Mouse (Mus musculus): ENCODE data around the gene G430095P16Rik. TPM values are rescaled to one million over a fixed set of nuclear protein-coding genes. Genes with fewer than 3 reads are reported as not detected.

G430095P16Rik gene
- polyA plus RNA-seq, 1 experiment from 2014 or later = 1.4 TPM

DNA sequence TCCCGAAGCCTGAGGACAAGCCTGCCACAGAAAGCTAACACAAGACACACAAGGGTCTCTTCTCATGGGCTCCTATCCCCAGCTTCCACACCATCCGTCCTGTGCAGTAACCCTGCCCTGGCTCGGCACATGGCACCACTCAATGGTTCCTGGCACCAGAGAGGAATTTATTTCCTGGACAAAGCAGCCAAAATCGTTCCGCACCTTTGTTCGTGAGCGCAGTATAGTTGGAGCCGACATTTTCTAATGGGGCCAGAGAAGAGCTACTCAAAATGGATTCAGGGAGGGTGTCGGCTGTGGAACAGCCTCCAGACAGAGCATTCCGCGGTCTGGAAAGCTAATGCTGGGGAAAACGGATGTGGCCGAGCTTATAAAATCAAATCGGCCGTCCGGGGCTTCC is 26.7 kb downstream of the G430095P16Rik start:
- peak overlapping the region; percentile 66 for H3K27ac ChIP-seq (replicated peaks)
- ATAC-seq (ENCODE audit: low FRiP score) = no peak
- H3K36me3 ChIP-seq = no peaks in the 10 kb centered on the region
- no peak overlapping the region for H3K4me3 ChIP-seq (replicated peaks)
- peaks cover 76% of the 10 kb centered on the region for H3K27me3 ChIP-seq (replicated peaks)
- no peak overlapping the region for H3K4me2 ChIP-seq
- no peaks in the 10 kb centered on the region for H3K9me3 ChIP-seq (replicated peaks)
- peaks cover 60% of the 10 kb centered on the region for H3K4me1 ChIP-seq
- H3K9ac ChIP-seq (replicated peaks) = no peak overlapping the region
- 58% methylated on average over 16 of the region's 16 CpGs for WGBS

DNA sequence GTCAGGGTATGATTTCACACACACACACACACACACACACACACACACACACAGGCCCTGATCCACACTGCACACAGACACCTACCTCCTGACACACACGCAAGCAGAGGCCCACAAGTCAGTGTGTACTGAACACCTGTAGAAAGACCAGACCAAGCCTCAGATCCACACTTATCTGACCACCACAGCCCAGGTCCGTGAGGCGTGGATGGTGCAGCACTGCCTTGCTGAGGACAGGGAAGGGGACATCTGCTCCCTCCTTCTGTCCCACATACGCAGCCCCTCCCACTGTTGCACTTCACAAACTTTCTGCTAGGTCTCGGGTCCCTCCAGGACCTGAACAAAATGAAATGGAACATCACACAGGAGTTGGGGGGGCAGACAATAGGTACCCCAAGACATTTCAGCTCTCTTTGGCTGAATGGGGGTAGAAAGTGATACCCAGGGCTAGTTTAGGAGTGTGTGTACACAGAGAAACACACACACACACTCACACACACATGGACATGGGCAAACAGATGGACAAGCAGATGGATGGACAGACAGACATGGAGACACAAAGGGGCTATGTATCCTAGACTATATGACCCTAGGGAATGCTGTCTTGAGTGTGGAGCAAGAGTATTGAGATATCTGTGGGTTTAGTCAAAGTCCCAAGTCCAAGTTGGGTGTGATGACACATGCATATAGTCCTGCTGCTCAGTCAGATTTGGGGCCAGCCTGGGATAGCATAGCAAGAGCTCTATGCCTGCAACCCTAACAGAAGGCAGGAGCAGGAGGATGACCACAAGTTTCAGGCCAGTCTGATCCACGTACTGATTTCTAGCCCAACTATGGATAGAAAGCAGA is 30.2 kb downstream of the G430095P16Rik start:
- H3K36me3 ChIP-seq = no peaks in the 10 kb centered on the region

DNA sequence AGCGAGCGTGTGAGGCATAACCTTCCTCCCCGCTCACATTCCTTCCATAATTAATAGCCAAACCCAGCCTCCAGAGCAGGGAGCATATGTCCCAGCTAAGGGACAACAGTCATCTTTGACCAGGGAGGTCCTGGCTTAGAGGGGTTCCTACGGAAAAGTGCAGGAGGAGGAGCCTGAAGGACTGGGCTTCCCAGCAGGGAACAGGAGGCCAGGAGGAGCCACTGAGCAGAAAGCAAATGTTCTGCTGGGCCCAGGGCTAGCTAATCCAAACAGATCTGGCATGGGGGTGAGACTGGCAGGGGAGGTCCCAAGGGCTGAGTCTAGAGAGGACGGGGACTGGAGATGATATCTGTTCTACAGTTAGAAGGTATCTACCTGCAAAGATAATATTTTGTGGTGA is 34.7 kb downstream of the G430095P16Rik start:
- Histone ChIP-seq H3K4me3 (replicated peaks) (no peak overlapping the region), H3K4me1 (peaks cover 35% of the 10 kb centered on the region), H3K9ac (replicated peaks) (0 out of 2 replicates have a peak overlapping the region, but pooled peaks have one; percentile 1), H3K9me3 (replicated peaks) (no peaks in the 10 kb centered on the region), H3K4me2 (no peak overlapping the region), H3K36me3 (no peaks in the 10 kb centered on the region), H3K27me3 (replicated peaks) (peaks cover 32% of the 10 kb centered on the region), H3K27ac (replicated peaks) (no peak overlapping the region)
- ATAC-seq (ENCODE audit: low FRiP score) = no peak
- WGBS = 43% methylated on average over 5 of the region's 5 CpGs

More for the DNA sequence above, 30.2 kb downstream of the G430095P16Rik start:
- Histone ChIP-seq H3K4me3 (replicated peaks) (no peak overlapping the region), H3K4me1 (peaks cover 42% of the 10 kb centered on the region), H3K27ac (replicated peaks) (no peak overlapping the region), H3K4me2 (no peak overlapping the region), H3K9ac (replicated peaks) (no peak overlapping the region), H3K27me3 (replicated peaks) (peaks cover 59% of the 10 kb centered on the region), H3K9me3 (replicated peaks) (no peaks in the 10 kb centered on the region)
- no peak for ATAC-seq (ENCODE audit: low FRiP score)
- WGBS = 77% methylated on average over 6 of the region's 6 CpGs

DNA sequence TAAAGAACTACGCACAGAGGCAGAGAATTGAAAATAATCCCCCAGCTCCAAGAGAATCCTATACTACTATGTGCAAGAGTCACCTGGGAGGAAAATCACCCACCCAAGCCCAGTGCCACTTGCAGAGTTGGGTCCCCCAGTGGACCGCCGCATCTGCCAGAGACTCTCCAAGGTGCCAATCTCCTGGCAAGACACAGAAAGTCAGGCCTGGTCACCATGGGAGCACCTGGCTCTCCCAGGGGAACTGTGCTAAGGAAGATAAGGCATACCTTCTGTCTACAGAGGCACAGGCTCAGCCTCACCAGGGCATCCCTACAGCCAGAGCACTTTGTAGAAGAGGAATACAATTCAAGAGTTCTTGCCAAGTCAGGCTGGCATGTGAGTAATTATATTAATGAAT is 35.5 kb downstream of the G430095P16Rik start:
- Histone ChIP-seq H3K9me3 (replicated peaks) (no peaks in the 10 kb centered on the region), H3K36me3 (no peaks in the 10 kb centered on the region), H3K27me3 (replicated peaks) (peaks cover 29% of the 10 kb centered on the region), H3K9ac (replicated peaks) (0 out of 2 replicates have a peak overlapping the region, but pooled peaks have one; percentile 20), H3K4me2 (no peak overlapping the region), H3K4me1 (peaks cover 32% of the 10 kb centered on the region), H3K4me3 (replicated peaks) (no peak overlapping the region), H3K27ac (replicated peaks) (no peak overlapping the region)
- no peak for ATAC-seq (ENCODE audit: low FRiP score)
- 97% methylated on average over 3 of the region's 3 CpGs for WGBS

DNA sequence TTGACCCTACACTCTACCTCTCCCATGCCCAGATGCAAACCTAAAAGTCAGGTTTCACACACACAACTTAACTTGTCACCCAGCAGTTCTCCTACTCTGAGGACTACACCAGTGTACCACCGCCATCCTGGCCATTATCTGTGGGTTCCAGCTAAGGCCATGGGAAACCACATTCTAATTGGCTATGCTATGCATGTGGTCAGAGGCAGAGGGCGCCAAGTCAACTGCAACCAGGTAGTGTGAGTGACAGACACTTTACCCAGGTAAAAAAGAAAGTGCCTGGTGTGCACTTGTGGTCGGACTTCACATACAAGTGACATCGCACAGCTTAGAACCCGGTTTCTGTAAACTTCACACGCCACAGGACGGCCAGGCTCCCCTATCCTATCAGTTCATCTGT is 36.3 kb downstream of the G430095P16Rik start:
- ATAC-seq (ENCODE audit: low FRiP score) = no peak
- H3K27me3 ChIP-seq (replicated peaks) = peaks cover 25% of the 10 kb centered on the region
- WGBS = 63% methylated on average over 7 of the region's 7 CpGs

DNA sequence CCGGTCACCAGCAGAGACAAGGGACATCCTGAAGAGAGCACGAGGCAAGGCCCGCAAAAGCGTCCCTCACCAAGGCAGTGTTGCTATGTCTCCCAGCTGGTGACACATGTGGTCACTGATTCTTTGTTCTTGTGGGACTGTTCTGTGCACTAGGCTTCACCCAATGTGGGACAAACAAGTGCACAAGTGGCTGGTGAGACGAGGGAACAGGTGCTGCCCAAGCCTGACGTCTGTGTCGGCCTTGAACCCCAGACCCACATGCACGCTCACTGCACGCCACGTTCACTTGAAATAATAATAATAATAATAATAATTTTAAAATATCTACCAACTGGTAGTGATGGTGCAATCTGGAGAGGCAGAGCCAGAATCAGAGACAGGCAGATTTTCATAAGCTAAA is 36.9 kb downstream of the G430095P16Rik start:
- WGBS = 92% methylated on average over 10 of the region's 10 CpGs
- H3K9ac ChIP-seq (replicated peaks) = no peak overlapping the region
- H3K4me2 ChIP-seq = no peak overlapping the region
- no peaks in the 10 kb centered on the region for H3K36me3 ChIP-seq
- H3K4me3 ChIP-seq (replicated peaks) = no peak overlapping the region
- H3K27ac ChIP-seq (replicated peaks) = no peak overlapping the region
- H3K4me1 ChIP-seq = peaks cover 42% of the 10 kb centered on the region
- H3K27me3 ChIP-seq (replicated peaks) = peaks cover 27% of the 10 kb centered on the region
- H3K9me3 ChIP-seq (replicated peaks) = no peaks in the 10 kb centered on the region
- no peak for ATAC-seq (ENCODE audit: low FRiP score)

More for the DNA sequence above, 36.3 kb downstream of the G430095P16Rik start:
- Histone ChIP-seq H3K9ac (replicated peaks) (no peak overlapping the region), H3K4me3 (replicated peaks) (no peak overlapping the region), H3K4me1 (peaks cover 36% of the 10 kb centered on the region), H3K27ac (replicated peaks) (no peak overlapping the region), H3K4me2 (no peak overlapping the region), H3K36me3 (no peaks in the 10 kb centered on the region), H3K9me3 (replicated peaks) (no peaks in the 10 kb centered on the region)

DNA sequence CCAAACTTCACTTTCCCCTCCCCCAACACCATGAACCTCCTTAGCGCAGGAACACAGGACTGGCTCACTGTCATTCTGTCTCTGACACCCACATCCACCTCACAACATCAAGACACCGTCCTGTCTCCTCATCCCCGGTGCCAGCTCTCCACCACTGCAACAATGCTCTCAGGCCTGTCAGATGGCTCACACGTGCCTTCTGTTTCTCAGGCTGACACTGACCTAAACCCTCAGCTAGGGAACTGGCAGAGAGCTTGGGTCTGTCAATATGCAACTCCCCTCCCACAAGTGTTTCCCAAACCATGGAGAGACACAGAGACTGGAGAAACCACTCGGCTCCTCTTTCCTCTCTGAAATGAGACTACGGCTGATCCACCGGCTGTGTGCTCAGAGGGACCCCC is 37.6 kb downstream of the G430095P16Rik start:
- Histone ChIP-seq H3K36me3 (no peaks in the 10 kb centered on the region), H3K9me3 (replicated peaks) (no peaks in the 10 kb centered on the region), H3K27ac (replicated peaks) (no peak overlapping the region), H3K9ac (replicated peaks) (no peak overlapping the region), H3K4me2 (no peak overlapping the region), H3K4me3 (replicated peaks) (no peak overlapping the region), H3K27me3 (replicated peaks) (peaks cover 33% of the 10 kb centered on the region), H3K4me1 (peaks cover 48% of the 10 kb centered on the region)
- ATAC-seq (ENCODE audit: low FRiP score) = no peak
- WGBS = 44% methylated on average over 7 of the region's 7 CpGs

DNA sequence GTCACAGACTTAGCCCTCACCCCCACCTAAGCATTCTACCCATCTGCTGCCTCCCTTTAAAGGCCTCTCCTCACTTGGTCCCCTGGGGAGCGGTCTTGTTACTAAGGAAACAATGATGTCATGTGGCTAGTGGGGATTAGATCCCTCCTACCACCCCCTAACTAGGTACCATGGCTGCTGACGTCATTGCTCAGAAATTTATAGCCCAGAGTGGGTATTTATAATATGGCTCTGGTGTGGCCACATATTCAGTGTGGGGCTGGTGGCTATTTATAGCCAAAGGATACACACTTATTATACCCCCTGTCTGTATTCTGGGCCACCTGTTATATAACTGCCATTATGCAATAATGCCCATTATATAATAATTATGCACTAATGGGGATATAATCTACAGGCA is 38.1 kb downstream of the G430095P16Rik start:
- ATAC-seq (ENCODE audit: low FRiP score) = no peak
- peaks cover 38% of the 10 kb centered on the region for H3K27me3 ChIP-seq (replicated peaks)
- 38% methylated on average over 2 of the region's 2 CpGs for WGBS

DNA sequence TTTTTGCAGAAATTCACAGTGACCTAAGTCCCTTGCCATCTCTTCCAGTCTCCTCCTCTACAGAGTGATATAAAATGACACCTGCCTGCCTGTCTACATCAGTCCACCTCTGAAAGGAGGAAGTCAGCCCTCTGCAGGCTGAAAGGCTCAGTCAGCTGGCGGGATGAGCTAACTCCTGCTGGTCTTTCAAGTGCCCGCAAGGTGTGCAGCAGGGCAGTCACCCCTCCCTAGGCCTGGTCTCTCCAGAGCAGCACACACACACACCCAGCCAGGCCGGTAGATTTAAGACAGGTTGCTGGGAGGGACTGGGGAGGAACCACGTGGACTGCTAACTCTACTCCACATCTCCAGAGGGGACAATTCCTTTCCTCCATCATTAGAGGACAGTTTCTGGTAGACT is 41.3 kb downstream of the G430095P16Rik start:
- no peak overlapping the region for H3K9ac ChIP-seq (replicated peaks)
- peaks cover 50% of the 10 kb centered on the region for H3K27me3 ChIP-seq (replicated peaks)
- H3K4me1 ChIP-seq = peaks cover 53% of the 10 kb centered on the region
- H3K27ac ChIP-seq (replicated peaks) = no peak overlapping the region
- H3K4me3 ChIP-seq (replicated peaks) = no peak overlapping the region
- no peaks in the 10 kb centered on the region for H3K36me3 ChIP-seq
- H3K9me3 ChIP-seq (replicated peaks) = no peaks in the 10 kb centered on the region
- 66% methylated on average over 4 of the region's 4 CpGs for WGBS
- ATAC-seq (ENCODE audit: low FRiP score) = no peak
- peak overlapping the region; percentile 42 for H3K4me2 ChIP-seq

More for the DNA sequence above, 38.1 kb downstream of the G430095P16Rik start:
- Histone ChIP-seq H3K9ac (replicated peaks) (no peak overlapping the region), H3K36me3 (no peaks in the 10 kb centered on the region), H3K4me2 (no peak overlapping the region), H3K27ac (replicated peaks) (no peak overlapping the region), H3K4me1 (peaks cover 53% of the 10 kb centered on the region), H3K9me3 (replicated peaks) (no peaks in the 10 kb centered on the region), H3K4me3 (replicated peaks) (no peak overlapping the region)

DNA sequence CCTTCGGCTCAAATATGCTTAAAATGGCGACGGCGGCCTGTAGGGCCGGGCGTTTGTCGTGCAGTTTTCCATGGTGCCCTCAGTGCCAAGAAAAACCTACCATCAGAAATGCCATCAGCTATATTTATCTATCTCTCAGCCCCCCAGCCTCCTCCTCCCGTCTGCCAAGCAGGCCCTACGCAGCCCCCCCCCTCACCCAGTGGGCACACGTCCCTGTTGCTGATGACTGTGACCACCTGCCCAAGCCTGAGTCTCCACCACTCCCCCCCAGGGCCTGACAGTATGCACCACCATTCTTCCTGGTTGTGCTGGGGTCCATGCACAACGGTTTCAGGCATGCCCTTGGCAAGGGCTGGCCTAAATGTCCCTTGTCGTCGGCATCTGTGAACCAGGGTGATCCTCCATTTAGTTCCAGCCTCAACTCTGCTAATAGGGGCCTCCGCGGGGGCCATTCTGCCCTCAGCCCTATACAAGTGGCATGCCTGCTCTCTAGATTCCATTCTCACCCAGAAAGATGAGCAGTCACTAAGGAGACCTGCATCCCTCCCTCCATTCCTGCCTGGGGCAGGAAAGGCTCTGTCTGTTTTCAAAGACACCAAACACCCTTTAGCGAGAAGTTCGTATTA is 42.2 kb downstream of the G430095P16Rik start:
- H3K9ac ChIP-seq (replicated peaks) = 0 out of 2 replicates have a peak overlapping the region, but pooled peaks have one; percentile 21
- H3K9me3 ChIP-seq (replicated peaks) = no peaks in the 10 kb centered on the region
- peak overlapping the region; percentile 60; the same call in 1 of the 2 replicates for H3K27ac ChIP-seq (replicated peaks)
- H3K4me1 ChIP-seq = peaks cover 58% of the 10 kb centered on the region
- ATAC-seq (ENCODE audit: low FRiP score) = no peak
- H3K4me3 ChIP-seq (replicated peaks) = 0 out of 2 replicates have a peak overlapping the region, but pooled peaks have one; percentile 4
- 62% methylated on average over 17 of the region's 17 CpGs for WGBS
- peak overlapping the region; percentile 42 for H3K4me2 ChIP-seq
- H3K27me3 ChIP-seq (replicated peaks) = peaks cover 57% of the 10 kb centered on the region
- H3K36me3 ChIP-seq = no peaks in the 10 kb centered on the region

DNA sequence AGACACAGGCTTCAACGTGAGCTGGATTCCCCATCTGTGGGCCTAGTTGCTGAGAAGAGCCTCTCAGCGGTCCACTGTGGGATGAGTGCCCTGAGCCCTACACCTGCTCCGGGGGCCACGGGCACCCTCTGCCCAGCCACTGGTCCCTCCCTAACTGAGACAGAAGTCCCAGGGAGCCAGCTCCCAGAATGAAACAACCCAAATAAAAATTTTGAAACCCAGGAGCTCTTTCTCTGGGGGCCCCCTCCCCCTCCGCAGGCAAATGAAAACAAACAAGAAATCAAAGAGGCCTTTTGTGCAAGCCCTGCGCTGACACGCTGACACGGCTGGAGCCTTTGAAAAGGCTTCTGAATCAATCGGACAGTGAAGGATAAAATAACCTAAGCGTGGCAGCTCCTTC is 42.8 kb downstream of the G430095P16Rik start:
- Histone ChIP-seq H3K36me3 (no peaks in the 10 kb centered on the region), H3K4me1 (peaks cover 53% of the 10 kb centered on the region), H3K4me2 (peak overlapping the region; percentile 42), H3K27ac (replicated peaks) (peak overlapping the region; percentile 60), H3K4me3 (replicated peaks) (no peak overlapping the region), H3K27me3 (replicated peaks) (peaks cover 62% of the 10 kb centered on the region), H3K9me3 (replicated peaks) (no peaks in the 10 kb centered on the region), H3K9ac (replicated peaks) (peak overlapping the region; percentile 21; the same call in 1 of the 2 replicates)
- WGBS = 13% methylated on average over 10 of the region's 10 CpGs
- ATAC-seq (ENCODE audit: low FRiP score) = no peak

DNA sequence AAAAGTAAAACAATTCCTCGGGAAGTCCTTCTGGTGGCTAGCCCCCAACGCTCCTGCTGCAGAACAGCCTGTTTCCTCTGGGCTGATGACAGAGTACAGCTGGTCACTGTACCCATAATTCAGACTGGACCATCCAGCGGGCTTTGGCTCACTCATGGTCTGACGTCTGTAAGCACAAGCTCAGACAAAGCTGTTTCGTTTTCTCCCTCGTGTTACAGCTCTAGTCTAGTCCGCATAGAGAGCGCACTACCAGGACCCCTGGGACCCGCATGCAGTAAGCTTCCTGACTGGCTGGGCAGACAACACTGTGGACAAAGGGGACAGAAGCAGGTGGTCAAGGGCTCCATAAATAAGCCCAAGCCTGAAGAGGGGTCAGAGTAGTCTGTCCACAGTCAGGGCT is 43.6 kb downstream of the G430095P16Rik start:
- Histone ChIP-seq H3K4me2 (peak overlapping the region; percentile 42), H3K4me3 (replicated peaks) (no peak overlapping the region), H3K36me3 (no peaks in the 10 kb centered on the region), H3K4me1 (peaks cover 55% of the 10 kb centered on the region), H3K27me3 (replicated peaks) (peaks cover 68% of the 10 kb centered on the region), H3K27ac (replicated peaks) (peak overlapping the region; percentile 60), H3K9me3 (replicated peaks) (no peaks in the 10 kb centered on the region), H3K9ac (replicated peaks) (no peak overlapping the region)
- ATAC-seq (ENCODE audit: low FRiP score) = no peak
- 32% methylated on average over 9 of the region's 9 CpGs for WGBS
